Mouse (Mus musculus): Measurements from ENCODE around the gene Aprt.

DNA sequence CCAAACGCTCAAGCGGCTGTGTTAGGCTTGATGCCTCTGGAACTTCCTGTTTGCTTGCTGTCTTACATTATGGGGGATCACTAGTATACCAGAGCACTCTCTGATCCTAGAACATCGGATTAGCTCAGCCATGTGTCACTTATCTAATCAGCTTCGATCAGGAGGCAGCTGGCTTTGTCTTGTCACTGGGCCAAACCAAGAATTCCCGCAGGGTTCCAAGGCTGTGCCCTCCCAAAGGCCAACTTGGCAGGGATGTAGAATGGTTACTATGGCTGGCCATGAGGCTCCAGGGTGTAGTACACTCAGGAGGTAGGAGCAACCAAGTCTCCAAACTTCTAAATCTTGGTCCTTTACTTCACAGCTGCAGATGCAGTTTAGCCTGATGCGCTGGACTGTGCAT lies 9.9 kb downstream of the Aprt start:
- TF ChIP-seq CTCF (conservative IDR thresholded peaks at IDR 0.05; ENCODE audit: low read length): no peak
- TF ChIP-seq NANOG (IDR thresholded peaks at IDR 0.05; ENCODE audit: borderline replicate concordance, low read length): no peak
- TF ChIP-seq POU5F1 (IDR thresholded peaks at IDR 0.05; ENCODE audit: borderline replicate concordance, low read length): no peak
